Mouse (Mus musculus) lung, postnatal 0 days (tissue): ENCODE results near the gene Ttll5.

Source experiments
- CTCF ChIP-seq: IDR thresholded peaks from 2 replicates; pipeline ENCODE4 v1.5.1; 2016; ENCODE audit warnings: antibody characterized with exemption, mild to moderate bottlenecking
- EP300 ChIP-seq: IDR thresholded peaks from 2 replicates; pipeline ENCODE4 v1.6.1; 2016; ENCODE audit warnings: antibody characterized with exemption, mild to moderate bottlenecking, control low read depth

GRCm38 (mm10) chr12:85985524-85985923, 161.1 kb downstream of the Ttll5 start:
- TF ChIP-seq CTCF (no peak), EP300 (no peak)
